Mouse (Mus musculus) layer of hippocampus, postnatal 25 days (tissue): ENCODE results near the gene Rd3. TPM values are rescaled to one million over a fixed set of nuclear protein-coding genes. Genes with fewer than 3 reads are reported as not detected.

Source experiments
- DNase-seq, 2 experiments: peaks; one replicate each; pipeline ENCODE4 v3.0.0; 2022; ENCODE audit warnings: mixed read lengths in 2 of 2, low spot score in 1 of 2; ENCODE audit errors: extremely low spot score in 1 of 2
- total RNA-seq, 2 experiments: library from RNA; stranded (reverse); gene quantifications; 2 replicates each; pipeline ENCODE4 v1.2.3; 2021

The Rd3 gene
- total RNA-seq, 2 experiments from 2014 or later: 0.28 to 0.34 TPM

DNA sequence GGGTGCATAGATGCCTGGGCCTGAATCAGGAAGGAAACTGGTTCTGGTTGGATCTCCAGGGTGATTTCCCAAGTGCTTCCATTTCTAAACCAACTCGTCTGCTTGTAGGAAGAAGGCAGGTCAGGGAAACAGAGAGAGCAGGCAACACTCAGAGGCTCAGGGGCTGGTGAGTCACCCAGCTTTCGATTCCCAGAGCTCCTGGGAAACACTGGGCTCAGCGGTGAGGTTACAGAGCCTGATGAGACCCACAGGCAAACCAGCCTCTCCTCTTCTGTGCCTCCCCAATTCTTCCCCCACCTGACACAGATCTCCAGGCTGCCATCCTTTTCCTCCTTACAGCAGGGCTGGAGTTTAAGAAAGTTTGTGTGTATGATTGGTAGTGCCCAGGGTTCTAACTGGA is 13.8 kb upstream of the Rd3 start:
- no peak for DNase-seq

DNA sequence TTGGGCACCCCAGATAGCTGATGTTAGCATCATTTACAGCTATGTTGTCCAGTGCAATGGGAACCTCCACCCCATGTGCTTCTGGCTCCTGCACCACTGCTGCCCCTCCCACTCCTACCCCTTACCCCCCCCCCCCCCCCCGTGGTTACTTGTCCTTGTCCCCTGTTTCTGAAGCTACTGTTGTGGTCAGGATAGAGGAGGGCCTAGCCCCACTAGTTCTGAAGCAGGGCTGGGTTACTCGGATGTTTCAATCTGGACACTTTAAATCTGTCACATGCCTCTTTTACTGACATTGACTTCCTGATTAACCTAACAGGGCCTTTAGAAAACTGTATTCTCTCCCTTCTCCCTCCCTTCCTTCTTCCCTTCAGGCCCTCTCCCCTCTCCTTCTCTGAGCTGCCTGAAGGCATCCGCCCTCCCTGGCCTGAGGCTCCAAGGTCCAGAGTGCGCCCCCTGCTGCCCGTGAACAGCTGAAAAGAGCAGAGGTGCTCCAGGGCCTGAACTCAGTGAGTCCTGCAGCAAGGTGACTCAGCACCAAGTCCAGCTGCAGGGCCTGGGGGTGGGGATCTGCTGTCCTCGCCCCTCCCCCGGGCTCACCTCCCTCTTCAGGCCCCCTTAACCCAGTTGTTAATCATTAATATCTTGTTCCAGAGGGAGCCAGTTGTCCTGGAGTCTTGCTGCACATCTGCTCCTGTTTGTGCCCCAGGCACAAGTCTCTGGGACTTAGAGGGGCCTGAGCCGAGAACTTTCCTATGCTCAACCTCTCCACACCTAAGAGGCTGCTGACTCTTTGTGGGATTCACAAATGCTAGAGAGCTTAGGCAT is 13.0 kb upstream of the Rd3 start:
- DNase-seq: peak; percentile 70 to 95

DNA sequence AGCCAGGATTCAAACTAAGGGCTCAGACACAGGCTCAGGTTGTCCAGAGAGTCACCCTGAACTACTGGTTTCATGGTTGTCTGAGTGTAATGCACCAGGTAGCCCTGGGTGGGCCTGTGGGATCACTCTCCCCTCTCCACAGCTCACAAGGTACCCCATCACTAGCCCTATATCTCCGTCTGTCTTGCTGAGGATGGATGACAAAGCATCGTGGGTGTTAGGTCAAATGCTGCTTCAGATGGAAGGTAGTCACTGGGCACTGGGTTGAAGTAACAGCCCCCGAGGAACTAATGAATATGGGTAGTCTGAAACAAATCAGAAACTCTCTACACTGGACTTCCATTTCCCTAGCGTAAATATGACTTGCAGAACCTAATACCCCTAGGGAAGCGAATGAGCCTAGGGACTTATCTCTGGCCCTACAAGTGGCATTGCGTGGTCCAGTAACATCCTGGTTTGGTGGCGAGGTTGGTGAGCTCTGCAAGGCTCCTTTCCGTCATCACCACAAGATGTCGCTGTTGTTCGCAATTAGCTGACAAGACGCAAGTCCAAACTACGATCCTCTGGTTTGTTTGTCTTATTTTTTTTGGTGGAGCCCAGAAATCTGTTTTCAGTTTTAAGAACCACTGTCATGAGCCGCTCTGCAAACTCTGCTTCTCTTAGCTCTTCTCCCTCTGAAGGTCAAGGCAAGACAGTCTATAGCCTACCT is 12.2 kb upstream of the Rd3 start:
- peak; percentile 51 to 82 for DNase-seq

DNA sequence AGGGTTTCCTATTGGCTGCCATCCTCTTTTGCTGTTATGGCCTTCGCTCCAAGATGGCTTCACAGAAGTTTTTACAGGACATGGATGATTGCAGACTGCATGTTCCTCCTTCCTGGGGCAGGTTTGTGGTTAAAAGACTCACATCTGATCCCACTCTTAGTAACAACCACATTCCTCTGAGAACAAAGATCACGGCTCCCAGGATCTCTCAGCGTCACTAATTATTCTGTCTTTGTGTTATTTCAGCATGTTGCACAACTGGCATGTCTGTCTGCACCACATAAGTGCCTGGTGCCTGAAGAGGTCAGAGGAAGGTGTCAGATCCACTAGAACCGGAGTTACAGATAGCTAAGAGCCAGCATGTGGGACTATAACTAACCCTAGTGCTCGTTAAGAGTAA is 7.2 kb upstream of the Rd3 start:
- no peak for DNase-seq

DNA sequence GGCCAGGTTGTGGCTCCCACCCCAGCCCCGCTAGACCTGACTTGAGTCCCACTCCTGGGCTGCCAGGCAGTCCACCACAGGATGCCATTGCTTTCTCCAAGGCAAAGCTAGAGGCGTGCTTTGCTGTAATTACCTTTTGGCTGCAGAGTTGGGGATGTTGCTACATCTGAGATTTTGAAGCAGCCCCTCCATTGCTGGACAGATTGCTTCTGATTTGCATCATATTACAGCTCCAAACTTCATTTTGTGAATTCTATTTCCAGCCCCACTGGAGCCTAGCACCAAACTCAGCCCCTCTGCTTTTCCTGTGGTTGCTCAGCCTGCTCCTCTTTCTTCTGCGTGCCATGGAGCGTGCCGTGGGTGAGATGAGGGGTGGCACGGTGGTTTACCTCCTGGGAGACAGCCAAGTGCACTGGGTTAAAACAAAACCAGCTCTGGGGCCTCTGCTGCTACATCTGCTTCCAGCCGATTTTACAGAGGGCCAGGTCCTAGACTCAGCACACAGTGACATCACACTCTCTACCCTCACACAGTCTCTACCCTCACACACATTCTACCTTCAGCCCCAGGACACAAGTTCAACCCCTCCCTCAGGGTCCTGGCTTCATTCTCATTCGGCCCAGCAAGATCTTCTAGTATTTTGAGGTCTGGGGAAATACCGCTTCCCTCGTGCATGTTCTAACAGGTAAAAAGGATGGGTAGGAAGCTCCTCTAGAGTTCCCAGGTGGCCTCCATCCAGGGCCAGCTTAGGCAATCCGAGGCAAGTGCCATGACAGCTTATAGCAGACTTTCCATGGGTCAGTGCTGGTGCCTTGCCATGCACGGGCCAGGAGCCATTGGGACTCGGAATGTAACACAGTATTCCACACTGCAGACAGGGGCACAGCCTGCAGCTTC is 2.4 kb upstream of the Rd3 start:
- no peak for DNase-seq

DNA sequence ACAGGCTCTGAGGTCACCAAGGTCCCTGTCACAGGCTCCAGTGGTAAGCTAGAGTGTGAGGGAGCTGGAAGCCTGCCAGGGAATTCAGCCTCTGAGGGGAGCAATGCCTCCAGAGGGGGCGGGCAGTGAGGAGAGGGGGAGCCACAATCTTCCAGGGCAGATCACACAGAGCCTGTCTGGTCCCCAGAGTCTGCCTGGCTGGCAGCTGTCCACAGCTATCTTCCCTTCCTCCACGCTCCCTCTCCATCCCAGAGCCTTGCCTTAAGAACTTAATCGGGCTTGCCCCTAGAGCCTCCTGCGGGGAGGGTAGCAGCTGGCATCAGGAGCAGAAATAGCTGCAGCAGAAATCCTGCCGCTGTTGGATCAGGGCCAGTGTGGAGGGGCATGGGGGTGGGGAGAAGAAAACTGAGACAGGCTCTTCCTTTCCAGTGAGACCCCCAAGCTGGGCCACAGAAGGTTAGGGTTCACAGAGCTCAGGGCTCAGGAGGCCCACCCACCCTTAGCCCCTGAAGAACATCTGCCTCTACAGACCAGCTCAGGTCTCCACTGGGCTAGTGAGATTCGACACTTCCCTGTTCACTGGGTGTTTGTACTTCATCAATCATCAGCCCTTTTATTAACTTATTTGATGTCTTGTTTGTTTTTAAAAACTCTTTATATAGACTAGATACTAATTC is 4.4 kb downstream of the Rd3 start:
- no peak for DNase-seq

DNA sequence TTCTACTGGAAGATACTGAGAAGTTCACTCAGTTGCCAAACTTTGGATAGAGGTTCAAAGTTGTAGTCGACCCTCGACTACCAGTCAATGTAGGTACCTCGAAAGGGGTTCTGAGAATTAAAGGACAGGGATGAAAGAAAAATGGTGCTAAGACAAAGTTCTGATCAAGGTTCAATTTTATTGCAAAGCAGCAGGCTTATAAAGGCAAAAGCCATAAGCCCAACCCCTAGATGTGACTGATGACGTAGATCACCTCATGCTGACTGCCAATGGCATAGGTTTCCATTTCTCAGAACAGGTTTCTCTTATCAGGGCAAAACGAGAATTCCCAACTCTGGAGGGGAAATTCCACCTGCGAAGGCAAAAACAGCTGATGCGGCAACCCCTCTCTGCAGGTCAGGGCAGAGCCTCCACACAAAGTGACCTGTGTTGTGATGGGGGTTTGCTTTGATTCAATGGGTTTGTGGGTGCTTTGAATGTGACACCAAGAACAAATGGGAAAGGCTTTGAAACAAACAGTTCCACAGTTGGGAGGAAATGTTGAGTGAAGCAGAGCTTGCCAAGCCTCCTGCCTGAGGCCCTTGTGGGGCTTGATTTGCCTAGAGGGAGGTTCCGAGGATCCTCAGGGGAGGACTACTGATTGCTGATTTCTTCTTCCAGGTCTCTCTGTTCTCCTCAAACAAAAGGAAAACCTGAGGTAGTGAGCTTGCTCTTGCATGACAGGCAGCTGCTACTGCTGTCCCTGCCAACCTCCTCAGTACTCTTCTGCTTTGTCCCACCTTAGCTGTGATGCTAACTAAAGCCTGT is 9.7 kb downstream of the Rd3 start:
- no peak for DNase-seq

DNA sequence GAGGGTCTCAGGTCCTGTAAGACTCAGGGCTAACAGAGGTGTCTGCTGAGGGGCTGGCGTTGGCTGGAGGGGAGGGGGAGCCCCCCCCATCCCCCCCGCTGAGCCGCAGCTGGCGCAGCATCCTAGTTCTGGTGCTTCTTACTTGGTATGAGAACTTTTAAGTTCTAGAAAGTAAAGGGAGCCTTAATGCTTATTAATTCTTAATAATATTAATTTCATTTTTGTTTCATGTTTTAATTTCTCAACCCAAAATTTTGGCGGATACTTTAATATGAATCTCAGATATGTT is 10.3 kb downstream of the Rd3 start:
- DNase-seq: no peak

DNA sequence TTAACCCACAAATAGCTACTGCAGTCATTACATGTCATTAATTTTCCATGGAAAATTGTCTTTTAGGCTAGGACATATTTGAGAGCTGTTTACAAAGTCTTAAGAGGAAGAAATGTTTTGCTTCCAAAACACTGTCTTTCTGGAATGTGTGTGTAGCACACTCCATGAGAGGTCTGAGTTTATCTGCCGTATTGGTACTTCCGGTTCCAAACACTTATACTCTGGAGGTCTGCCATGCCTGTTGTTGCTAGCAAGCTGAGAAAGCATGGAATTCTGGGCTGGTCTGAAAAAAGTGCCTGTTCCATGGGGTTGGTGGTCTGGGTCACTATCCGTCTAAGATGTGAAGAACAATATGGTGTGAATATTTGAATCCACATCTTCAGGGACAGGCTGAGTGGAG is 11.5 kb downstream of the Rd3 start:
- DNase-seq: no peak

DNA sequence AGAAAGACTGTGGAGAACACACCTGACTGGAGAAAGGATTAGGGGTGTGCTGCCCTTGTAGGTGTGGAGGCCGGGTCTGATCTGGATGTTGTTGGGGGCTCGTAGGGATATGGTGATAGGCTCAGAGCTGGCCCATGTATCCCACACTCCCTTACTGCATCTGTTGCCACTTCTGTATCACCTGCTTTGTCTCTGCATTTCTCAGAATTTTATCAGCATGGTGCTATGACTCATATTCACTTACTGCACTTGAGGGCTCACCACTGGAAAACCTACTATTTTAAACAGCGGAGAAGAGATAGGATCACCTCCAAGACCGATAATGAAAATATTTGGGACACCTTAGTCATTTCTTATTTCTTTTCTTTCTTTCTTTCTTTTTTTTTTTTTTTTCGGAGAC is 11.9 kb downstream of the Rd3 start:
- DNase-seq: no peak

DNA sequence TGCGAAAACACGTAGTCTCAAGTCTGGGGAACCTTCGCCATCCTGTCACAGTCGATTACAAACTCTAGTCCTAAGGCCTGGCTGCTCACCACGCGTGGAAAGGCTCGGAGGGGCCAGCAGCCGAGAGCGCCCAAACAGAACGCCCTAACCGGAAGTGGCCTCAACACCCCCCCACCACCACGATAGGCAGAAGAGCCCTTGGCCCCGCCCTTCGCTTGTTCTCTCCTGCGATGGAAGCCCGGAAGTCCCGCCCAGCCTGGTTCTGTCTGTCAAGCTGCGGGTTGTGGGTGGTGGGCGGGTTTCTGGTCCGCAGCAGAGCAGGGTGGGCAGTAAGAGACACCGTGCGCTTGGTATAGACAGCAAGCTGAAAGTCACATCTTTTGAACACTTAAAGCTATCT is 12.8 kb downstream of the Rd3 start:
- peak; percentile 85 to 89 for DNase-seq

DNA sequence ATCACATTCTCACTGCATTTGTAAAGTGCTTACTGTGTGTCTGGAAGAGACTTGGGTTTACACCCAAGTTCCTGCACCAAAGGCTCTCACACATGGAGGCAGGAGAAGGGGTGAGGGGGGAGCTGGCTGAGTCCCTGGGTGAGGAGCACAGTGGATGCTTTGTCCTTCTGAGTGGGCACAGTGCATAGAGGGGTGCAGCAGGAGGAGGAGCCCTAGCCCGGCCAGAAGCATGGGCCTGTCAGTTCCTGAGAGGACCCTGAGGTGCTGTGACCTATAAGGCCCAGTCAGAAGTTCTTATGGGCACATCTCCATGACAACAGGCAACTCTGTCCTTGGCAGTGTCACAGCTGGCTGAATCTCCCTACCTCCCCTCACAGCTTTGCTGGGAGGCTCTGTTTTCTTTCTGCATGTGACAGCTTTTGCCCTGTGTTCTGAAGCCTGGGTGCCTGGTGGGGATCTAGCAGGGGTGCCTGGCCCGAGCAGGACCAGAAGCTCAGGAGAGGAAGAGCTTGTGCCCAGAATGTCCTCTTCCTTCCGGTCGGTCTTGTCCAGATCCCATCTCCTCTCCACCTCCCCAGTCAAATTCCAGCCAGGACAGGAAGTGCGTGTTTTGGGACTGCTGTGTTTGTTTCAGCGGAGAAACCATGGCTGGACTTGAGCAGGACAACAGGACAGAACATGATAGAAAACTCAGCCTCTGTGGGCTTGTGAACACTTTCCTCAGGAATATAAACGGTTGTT is 15.0 kb downstream of the Rd3 start:
- no peak for DNase-seq

DNA sequence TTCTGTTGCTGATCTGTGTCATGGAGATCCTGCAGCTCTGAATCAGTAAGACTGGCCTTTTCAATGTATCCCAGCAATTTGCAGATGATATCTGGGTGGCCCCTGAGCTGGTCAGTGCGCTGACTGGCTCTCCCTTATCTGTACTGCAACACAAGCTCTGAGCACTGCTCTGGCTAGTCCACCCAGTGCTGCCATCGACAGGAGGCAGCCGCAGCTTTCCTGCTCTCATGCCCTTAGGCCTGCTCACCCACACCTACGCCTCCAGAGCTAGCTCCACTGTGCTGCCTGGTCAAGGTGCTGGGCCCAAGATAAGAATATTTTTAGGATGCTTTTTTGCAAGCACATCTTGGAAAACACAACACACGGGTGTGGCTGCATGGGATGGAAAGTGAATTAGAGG is 17.3 kb downstream of the Rd3 start:
- no peak for DNase-seq

DNA sequence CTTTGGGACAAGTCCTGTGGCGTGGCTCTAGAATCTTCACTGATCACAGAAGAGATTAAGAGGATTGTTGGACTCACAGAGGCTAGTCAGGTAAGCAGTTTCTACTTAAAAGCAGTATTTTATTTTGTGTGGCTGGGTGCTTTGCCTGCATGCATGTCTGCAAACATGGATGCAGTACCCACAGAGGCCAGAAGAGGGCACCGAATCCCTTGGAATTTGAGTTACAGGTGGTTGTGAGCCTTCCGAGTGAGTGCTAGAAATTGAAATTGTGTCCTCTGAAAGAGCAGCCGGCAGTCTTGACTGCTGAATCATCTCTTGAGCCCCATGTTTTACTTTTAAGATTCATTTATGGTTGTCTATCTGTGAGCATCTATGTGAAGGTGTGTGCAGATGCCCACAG is 18.3 kb downstream of the Rd3 start:
- DNase-seq: peak in 1 of 2 experiments; percentile 64

DNA sequence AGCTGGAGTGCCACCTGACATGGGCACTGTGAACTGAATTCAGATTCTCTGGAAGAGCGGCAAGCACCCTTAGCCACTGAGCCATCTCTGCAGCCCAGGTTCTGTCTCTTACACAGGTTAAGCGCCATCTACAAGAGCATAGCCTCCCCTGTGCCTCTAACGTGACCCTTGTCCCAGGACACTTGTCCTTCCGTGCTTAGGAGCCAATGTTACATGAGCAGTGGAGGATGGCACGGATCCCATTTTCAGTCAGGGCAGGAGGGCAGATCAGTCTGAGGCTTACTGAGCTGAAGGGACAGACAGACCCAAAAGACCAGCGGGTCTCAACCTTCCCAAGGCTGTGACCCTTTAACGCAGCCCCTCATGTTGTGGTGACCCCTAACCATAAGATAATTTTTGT is 18.7 kb downstream of the Rd3 start:
- DNase-seq: no peak

DNA sequence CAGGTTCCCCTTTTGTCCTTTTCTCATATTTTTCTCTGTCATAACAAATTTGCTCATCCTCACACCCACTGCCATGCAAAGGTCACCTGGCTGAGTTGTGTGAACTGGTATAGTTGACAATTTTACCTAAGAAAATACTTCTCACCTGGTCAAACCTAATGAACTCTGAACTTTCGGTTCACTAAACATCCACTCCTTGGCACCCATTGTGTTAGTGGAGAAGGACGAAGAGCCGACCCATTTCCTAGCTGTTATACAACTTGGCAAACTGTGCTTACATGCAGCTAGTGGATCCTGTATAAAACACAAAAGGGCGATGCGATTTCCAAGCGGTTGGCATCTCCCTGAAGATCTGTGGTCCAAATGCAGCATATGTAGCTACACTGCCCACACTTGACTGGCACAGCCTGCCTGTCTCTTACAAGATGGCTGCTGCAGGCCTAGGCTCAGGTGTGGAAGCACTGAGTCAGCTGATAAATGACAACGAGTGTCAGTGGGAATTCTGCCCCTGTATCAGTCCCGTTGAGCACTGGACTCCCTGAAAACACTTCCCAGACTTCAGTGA is 19.5 kb downstream of the Rd3 start:
- DNase-seq: no peak

DNA sequence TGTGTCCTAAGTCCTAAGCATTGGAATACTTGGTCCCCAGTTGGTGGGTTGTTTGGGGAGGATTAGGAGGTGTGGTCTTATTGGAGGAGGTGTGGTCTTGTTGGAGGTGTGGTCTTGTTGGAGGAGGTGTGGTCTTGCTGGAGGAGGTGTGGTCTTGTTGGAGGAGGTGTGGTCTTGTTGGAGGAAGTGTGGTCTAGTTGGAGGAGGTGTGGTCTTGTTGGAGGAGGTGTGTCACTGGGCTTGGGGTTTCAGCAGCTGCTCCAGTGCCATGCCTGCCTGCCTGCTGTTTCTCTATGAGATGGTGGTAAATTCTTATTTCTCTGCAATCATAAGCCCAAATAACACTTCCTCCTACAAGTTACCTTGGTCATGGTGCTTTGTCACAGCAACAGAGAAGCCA is 21.9 kb downstream of the Rd3 start:
- DNase-seq: no peak
